Mouse (Mus musculus) Patski (cell line): ENCODE results near the gene Fgfr2. TPM values are rescaled to one million over a fixed set of nuclear protein-coding genes. Genes with fewer than 3 reads are reported as not detected.

Source experiments
- ATAC-seq: fragments of 100-300 bp; one replicate; pipeline ENCODE4 v1.8.0; 2021
- CTCF ChIA-PET: fragments of 350-600 bp; sonication (Branson Sonifier 250); formaldehyde crosslinking; loops from one replicate; lab custom pipeline; 2022; ENCODE audit warnings: inconsistent platforms; lab: Charles Lee
- POLR2A ChIA-PET: fragments of 350-600 bp; sonication (Branson Sonifier 250); formaldehyde crosslinking; loops from one replicate; lab custom pipeline; 2022; ENCODE audit warnings: antibody characterized with exemption, inconsistent platforms; lab: Charles Lee
- DNase-seq: peaks from one replicate; pipeline ENCODE4 v3.0.0-alpha.2; 2011; ENCODE audit warnings: low read depth, low spot score
- H3K27me3 ChIP-seq: fragments of 371-371 bp; one replicate; pipeline ENCODE4 v1.5.1; 2021
- CTCF ChIP-seq: fragments of 100-300 bp; IDR thresholded peaks from one replicate; pipeline ENCODE4 v1.5.1; 2021
- in situ Hi-C: fragments of 300-500 bp; cut with MboI; formaldehyde crosslinking; loops from 3 replicates; pipeline ENCODE4 v1.11.1; 2018; ENCODE audit warnings: low pct_unique_long_range_greater_than_20kb, mixed read lengths
- polyA plus RNA-seq: library from polyadenylated mRNA; unstranded; gene quantifications from one replicate; pipeline ENCODE4 v1.2.3, GENCODE M21; 2021

Fgfr2 gene
- polyA plus RNA-seq, 1 experiment from 2014 or later = 48.8 TPM

DNA sequence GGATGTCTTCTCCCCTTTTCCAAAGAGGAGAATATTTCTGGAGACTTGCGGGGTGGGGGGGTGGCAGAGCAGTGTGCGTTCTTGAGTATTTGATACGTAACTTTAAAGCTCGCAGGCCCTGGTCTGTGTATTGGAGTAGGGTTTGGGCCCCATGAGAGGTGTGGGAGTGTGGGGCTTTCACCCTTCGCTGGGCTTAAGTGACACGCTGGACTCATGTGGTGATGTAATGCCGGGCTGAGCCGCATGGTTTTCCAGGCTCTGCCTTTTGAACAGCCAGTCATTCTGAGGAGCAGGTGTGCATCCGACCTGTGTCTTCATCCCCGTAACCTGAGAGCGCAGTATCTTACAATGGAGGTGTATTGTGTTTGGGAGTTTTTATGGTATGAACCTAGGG, 2429.4 kb downstream of the Fgfr2 start:
- CTCF ChIA-PET = no interaction called here
- no peak for TF ChIP-seq CTCF
- H3K27me3 ChIP-seq = no peaks in the 10 kb centered on the region
- POLR2A ChIA-PET = no interaction called here
- ATAC-seq (no peak), DNase-seq (no peak)
- in situ Hi-C loops = no loop called here

DNA sequence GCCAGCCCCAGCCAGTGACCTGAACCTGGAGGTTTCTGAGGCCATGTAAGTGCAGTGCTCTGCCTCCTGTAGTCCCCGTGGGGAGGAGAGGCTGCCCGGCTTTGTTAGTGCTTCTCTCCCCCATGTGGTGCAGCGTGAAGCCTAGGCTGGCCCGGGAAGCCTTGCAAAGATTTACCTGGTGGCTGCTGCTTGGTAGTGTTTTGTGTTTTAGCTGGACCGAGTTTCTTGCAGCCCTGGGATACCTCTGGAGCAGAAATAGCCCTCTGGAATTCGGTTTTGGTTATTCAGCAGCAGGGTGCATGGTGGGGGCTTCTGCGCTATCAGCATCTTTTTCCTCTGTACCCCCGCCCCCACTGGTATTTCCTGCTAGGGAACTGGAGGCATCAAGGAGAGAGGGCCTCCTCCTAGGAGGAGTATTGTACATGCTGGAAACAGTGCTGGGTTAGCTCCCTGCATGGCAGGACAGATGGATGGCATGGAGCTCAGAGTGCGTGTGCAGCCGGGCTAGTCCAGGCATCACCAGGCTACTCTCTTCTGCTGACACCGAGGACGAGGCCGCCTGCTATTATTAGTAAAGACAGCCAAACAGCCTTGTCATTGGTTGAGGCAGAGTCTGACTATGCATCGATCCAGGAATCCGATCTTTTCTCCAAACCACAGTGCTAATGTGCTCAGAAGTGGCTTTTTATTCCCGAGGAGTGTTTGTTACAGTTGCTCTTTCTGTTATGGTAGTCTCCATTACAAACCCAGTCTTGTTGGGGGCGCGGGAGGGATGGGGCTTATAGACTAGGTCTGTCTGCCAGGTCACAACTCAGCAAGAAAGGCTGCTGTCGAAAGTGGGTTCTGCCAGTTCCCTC, 2430.0 kb downstream of the Fgfr2 start:
- CTCF ChIA-PET = no interaction called here
- POLR2A ChIA-PET = no interaction called here
- ATAC-seq = no peak
- in situ Hi-C loops = no loop called here
- H3K27me3 ChIP-seq = no peaks in the 10 kb centered on the region
- DNase-seq = no peak
- TF ChIP-seq CTCF = no peak

DNA sequence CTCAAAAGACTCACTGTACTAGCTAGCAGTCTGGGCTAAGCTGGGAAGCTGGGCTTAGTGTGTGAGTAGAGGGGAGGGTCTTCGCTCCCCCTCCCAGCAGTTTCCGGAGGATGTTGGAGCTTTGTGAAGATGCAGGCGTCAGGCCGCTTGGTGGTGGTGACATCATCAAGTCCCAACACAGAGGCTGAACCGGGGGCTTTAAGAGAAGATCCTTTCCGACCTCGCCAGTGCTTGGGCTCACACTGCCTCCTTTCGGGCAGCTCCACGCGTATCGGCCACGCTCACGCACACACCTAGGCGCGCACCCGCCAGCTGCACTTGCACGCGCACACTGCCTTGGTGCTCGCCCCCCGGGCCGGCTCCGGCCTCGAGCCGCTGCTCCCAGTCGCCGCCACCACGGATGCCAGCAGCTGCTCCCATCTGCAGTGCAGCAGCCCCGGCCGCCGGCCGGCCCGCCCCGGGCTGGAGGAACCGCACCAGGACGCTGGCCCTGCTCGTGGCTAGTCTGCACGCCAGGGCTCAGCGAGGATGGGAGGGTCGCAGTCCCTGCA, 2430.7 kb downstream of the Fgfr2 start:
- POLR2A ChIA-PET = no interaction called here

DNA sequence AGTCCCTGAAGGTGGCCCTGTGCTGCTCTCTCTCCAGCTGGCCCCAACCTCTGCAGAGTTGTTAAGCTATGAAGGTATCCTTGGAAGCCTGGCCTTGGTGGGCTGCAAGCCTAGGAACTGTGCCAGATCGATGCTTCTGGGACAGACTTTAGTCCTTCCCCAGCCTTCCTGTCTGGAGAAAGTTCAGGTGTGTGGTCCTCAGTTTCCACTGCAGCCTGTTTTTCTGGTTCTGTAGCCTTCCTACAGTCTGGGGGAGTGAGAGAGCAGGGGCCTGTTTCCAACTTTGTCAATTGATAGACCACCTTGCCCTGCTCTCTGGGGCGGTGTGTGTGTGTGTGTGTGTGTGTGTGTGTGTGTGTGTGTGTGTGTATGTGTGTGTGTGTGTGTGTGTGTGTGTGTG, 2431.2 kb downstream of the Fgfr2 start:
- H3K27me3 ChIP-seq = no peaks in the 10 kb centered on the region
- POLR2A ChIA-PET = no interaction called here
- in situ Hi-C loops = no loop called here
- ATAC-seq (no peak), DNase-seq (no peak)
- CTCF ChIA-PET = interaction anchor here (0.7 to 1.5 kb wide), 3 partner anchors 10 to 18 kb away, joined by 3 to 4 read pairs (median 3); no protein-coding TSS in a partner anchor
- no peak for TF ChIP-seq CTCF

More for the DNA sequence above, 2430.7 kb downstream of the Fgfr2 start:
- ATAC-seq (no peak), DNase-seq (no peak)
- in situ Hi-C loops = no loop called here
- H3K27me3 ChIP-seq = no peaks in the 10 kb centered on the region
- no peak for TF ChIP-seq CTCF
- CTCF ChIA-PET = no interaction called here

DNA sequence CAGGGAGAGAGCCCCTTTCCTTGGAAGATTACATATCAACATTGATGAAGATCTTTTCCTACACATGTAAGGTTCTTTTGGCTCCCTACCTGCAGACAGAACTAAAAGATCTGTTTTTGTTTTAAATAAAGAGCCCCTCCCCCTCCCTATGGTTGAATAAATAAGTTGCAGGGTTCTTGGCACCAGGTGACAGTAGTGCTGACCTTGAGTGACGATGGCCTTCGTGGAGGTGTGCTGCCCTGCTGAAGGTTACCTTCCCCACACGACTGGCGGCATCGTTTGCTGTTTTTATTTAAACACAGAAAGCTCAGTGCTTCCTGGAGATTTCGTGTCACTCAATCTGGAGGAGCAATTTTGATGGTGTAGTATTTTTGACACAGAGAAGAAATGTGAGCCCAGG, 2432.3 kb downstream of the Fgfr2 start:
- ChIA-PET POLR2A (no interaction called here), CTCF (interaction anchor here (1.5 kb wide), 1 partner anchor 17 kb away, joined by 4 read pairs; no protein-coding TSS in a partner anchor)
- DNase-seq (no peak), ATAC-seq (no peak)
- in situ Hi-C loops = no loop called here
- H3K27me3 ChIP-seq = no peaks in the 10 kb centered on the region
- TF ChIP-seq CTCF = no peak

DNA sequence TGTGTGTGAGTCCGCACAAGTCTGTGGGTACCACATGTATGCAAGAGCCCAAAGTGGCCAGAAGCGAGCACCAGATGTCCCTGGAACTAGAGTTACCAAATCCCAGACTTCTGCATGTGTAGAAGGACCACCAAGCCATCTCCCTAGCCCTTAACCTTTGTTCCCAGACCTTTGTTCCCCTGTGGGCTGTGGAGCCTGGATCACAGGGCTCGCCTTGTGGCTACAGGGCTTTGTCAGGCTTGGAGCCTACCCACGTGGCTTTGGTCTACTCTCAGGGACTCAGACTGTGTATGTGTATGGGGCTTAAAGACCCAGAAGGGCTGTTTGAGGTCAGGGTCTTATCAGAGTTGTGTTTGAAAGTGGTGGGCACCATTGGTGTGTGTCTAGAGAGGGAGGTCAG, 2434.5 kb downstream of the Fgfr2 start:
- DNase-seq (no peak), ATAC-seq (no peak)
- no peak for TF ChIP-seq CTCF
- in situ Hi-C loops = no loop called here
- CTCF ChIA-PET = no interaction called here
- POLR2A ChIA-PET = no interaction called here
- H3K27me3 ChIP-seq = no peaks in the 10 kb centered on the region

DNA sequence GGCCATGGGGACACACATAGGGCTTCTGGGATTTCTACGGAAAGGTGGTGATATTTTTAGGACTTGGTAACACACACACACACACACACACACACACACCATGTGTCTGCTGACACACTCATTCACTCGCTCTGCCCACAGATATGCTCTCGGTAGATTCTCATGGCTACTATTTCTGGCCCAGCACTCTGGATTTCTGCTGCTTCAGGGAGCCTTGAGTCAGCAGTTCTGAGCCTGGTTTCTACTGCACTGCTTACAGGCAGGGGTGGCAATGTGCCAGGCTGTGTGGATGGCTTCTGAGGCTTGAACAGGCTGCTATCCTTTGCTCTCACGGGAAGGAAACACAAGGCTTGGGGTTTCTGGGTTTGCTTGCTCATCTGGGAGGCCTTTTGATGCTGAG, 2441.4 kb downstream of the Fgfr2 start:
- DNase-seq = peak; percentile 20
- ChIA-PET POLR2A (interaction anchor here (0.7 kb wide), 1 partner anchor 44 kb away, joined by 4 read pairs; no protein-coding TSS in a partner anchor), CTCF (interaction anchor here (1.0 kb wide), 1 partner anchor 10 kb away, joined by 3 read pairs; no protein-coding TSS in a partner anchor)
- ATAC-seq = no peak
- in situ Hi-C loops = loop anchor here (5.0 kb wide), 1 partner anchor 81 kb away; no protein-coding TSS in a partner anchor
- TF ChIP-seq CTCF = no peak
- H3K27me3 ChIP-seq = no peaks in the 10 kb centered on the region

DNA sequence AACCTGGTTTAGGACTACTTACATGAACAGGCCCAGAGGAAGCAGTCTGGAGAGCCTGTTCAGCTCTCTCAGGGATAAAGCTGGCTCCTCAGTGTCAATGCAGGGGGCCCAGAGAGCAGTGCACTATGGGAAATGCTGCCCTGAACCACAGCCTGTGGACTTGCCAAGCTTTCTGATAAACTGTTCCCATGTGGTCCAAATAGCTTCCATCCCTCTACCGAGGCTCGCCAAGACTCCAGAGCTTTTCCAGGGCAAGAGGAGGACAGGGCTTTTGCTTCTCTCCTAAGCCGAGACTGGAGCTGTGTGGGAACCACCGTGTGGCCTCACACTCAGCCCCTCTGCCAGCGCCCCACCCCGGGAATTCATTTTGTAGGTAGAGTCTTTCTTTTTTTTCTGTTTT, 2444.7 kb downstream of the Fgfr2 start:
- TF ChIP-seq CTCF = no peak
- DNase-seq = no peak
- CTCF ChIA-PET = interaction anchor here (1.0 kb wide), 1 partner anchor 84 kb away, joined by 5 read pairs; no protein-coding TSS in a partner anchor
- POLR2A ChIA-PET = no interaction called here
- in situ Hi-C loops = no loop called here
- no peaks in the 10 kb centered on the region for H3K27me3 ChIP-seq
- ATAC-seq = no peak

DNA sequence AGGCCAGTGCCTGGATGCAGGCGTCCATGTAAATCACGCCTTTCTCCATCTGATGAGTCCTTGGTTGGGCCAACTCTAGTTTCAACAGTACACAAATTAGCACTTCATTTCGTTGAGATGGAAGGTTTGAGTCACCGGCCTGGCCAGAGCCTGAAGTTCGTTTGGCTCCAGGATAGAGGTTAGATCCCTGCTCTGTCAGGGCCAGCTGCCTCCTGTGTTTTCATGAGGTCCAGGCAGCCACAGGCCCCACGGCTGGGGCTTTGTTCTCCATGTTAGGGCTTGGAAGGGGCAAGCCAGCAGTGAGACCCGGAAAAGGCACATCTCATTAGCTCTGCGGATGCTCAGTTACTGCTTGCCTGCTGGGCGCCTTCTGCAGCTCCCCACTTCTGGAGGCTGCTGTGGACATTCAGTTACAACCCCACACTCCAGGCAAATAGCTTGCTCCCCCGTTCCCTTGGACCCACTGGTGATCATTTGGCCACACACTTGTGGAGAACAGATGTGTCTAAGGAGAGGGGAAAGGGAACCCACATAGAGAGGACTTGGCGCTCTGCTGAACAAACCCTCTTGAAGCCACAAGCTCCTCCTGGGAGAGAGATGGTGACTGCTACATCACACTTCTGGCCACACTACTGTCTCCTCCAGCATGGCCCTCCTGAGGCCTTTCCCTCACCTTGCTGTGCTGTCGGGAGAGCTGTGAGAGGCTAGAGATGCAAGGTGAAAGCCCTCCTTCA, 2445.4 kb downstream of the Fgfr2 start:
- in situ Hi-C loops = no loop called here
- no peak for TF ChIP-seq CTCF
- H3K27me3 ChIP-seq = no peaks in the 10 kb centered on the region
- ATAC-seq (no peak), DNase-seq (no peak)
- ChIA-PET POLR2A (interaction anchor here (0.6 kb wide), 1 partner anchor 509 kb away, joined by 3 read pairs; no protein-coding TSS in a partner anchor), CTCF (interaction anchor here (1.0 to 1.1 kb wide), 2 partner anchors 18 to 85 kb away, joined by 3 to 5 read pairs; no protein-coding TSS in a partner anchor)

DNA sequence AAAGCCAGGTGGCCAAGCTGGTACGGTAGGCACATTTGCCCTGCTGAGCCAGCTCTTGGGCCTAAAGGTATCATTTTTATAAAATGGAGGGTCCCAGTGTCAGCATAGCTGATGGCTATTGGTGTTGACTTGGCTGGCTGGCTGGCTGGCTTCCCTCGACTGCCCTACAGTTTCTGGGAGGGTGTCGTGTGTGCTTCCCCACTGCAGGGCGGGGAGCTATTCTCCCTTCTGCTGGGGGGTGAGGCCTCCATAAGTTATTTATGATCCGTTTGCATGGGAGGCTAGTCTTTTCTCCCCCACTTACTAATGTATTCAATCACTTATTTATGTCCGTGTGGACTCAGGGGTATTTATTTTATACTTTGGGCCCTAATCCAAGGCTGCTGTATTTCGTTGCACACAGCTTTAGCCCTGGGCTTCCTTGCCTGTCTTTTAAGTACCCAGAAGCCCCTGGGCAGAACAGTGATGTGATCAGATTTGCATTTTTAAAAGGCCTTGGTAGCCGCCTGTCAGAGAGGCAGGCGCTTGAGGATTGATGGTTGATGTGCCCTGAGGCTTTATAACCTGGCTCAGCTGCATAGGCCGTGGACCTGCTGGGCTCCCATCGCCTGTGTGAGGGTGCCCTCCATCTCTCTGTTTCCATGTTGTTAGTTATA, 2446.1 kb downstream of the Fgfr2 start:
- H3K27me3 ChIP-seq = no peaks in the 10 kb centered on the region
- DNase-seq (no peak), ATAC-seq (no peak)
- CTCF ChIA-PET = interaction anchor here (1.0 to 1.1 kb wide), 2 partner anchors 19 to 85 kb away, joined by 3 to 5 read pairs; no protein-coding TSS in a partner anchor
- no peak for TF ChIP-seq CTCF
- in situ Hi-C loops = no loop called here
- POLR2A ChIA-PET = interaction anchor here (0.6 kb wide), 1 partner anchor 509 kb away, joined by 3 read pairs; no protein-coding TSS in a partner anchor
